Mouse (Mus musculus) forelimb bud, embryonic 11.5 days (tissue): Measurements from ENCODE around the gene Rnf19b.

Source experiments
- DNase-seq: peaks from one replicate; pipeline ENCODE4 v3.0.0-alpha.2; 2012; ENCODE audit warnings: low read depth, low spot score

Rnf19b gene

GRCm38 (mm10) chr4:129068848-129069247 is 10.8 kb downstream of the Rnf19b start:
- DNase-seq: no peak

- no peak for DNase-seq
These were observed 21.1 kb downstream of the Rnf19b start for GRCm38 (mm10) chr4:129079126-129079525.

- DNase-seq: no peak
These were observed 23.0 kb downstream of the Rnf19b start for GRCm38 (mm10) chr4:129081041-129081440.

GRCm38 (mm10) chr4:129081512-129081911 is 23.4 kb downstream of the Rnf19b start:
- no peak for DNase-seq

- no peak for DNase-seq
These were observed 23.9 kb downstream of the Rnf19b start for GRCm38 (mm10) chr4:129081939-129082338.

GRCm38 (mm10) chr4:129082379-129083115 is 24.5 kb downstream of the Rnf19b start:
- DNase-seq: peak; percentile 57

- no peak for DNase-seq
These were observed 26.8 kb downstream of the Rnf19b start for GRCm38 (mm10) chr4:129084896-129085295.

- peak; percentile 80 for DNase-seq
These were observed 28.0 kb downstream of the Rnf19b start for GRCm38 (mm10) chr4:129086078-129086477.

- no peak for DNase-seq
These were observed 29.8 kb downstream of the Rnf19b start for GRCm38 (mm10) chr4:129087850-129088249.

- no peak for DNase-seq
These were observed 37.2 kb downstream of the Rnf19b start for GRCm38 (mm10) chr4:129095276-129095675.

GRCm38 (mm10) chr4:129097006-129097405 is 38.9 kb downstream of the Rnf19b start:
- DNase-seq: no peak

- DNase-seq: no peak
These were observed 44.2 kb downstream of the Rnf19b start for GRCm38 (mm10) chr4:129102133-129102829.

- DNase-seq: no peak
These were observed 47.3 kb downstream of the Rnf19b start, which contains the start of gene Tmem54 for GRCm38 (mm10) chr4:129105356-129105755. Tmem54 (plus strand) TSS chr4:129105548.

- no peak for DNase-seq
These were observed 48.0 kb downstream of the Rnf19b start for GRCm38 (mm10) chr4:129106073-129106472.

- no peak for DNase-seq
These were observed 49.4 kb downstream of the Rnf19b start for GRCm38 (mm10) chr4:129107348-129107899.

- DNase-seq: no peak
These were observed 50.6 kb downstream of the Rnf19b start for GRCm38 (mm10) chr4:129108624-129109023.

- no peak for DNase-seq
These were observed 52.7 kb downstream of the Rnf19b start for GRCm38 (mm10) chr4:129110804-129111203.

GRCm38 (mm10) chr4:129111350-129111749 is 53.3 kb downstream of the Rnf19b start:
- DNase-seq: no peak

- DNase-seq: no peak
These were observed 54.2 kb downstream of the Rnf19b start for GRCm38 (mm10) chr4:129112231-129112630.

- DNase-seq: peak; percentile 85
These were observed 55.3 kb downstream of the Rnf19b start for GRCm38 (mm10) chr4:129113083-129113988.

GRCm38 (mm10) chr4:129116703-129117102 is 58.6 kb downstream of the Rnf19b start:
- no peak for DNase-seq
